Mouse (Mus musculus) limb, embryonic 13.5 days (tissue): ENCODE measurements around the gene Gng3. TPM values are rescaled to one million over a fixed set of nuclear protein-coding genes. Genes with fewer than 3 reads are reported as not detected.

Source experiments
- ATAC-seq: fragments of 200-750 bp; cut with Nextera tagmentation; 2 replicates; pipeline ENCODE4 v1.8.0; 2017; ENCODE audit warnings: low read depth, moderate number of reproducible peaks, moderate TSS enrichment; ENCODE audit not compliant: low FRiP score
- H3K27ac ChIP-seq: fragments of 300-500 bp; sonication (generic); 2 replicates; pipeline ENCODE4 v1.5.1; 2015; ENCODE audit warnings: inconsistent platforms, mild to moderate bottlenecking, moderate library complexity
- H3K27me3 ChIP-seq: fragments of 300-500 bp; sonication (generic); 2 replicates; pipeline ENCODE4 v1.6.1; 2015; ENCODE audit warnings: mild to moderate bottlenecking, inconsistent platforms
- H3K36me3 ChIP-seq: fragments of 300-500 bp; sonication (generic); 2 replicates; pipeline ENCODE4 v1.6.1; 2015; ENCODE audit warnings: inconsistent platforms, mild to moderate bottlenecking, moderate library complexity
- H3K4me1 ChIP-seq: fragments of 300-500 bp; sonication (generic); 2 replicates; pipeline ENCODE4 v1.6.1; 2015; ENCODE audit warnings: inconsistent platforms
- H3K4me2 ChIP-seq: fragments of 300-500 bp; sonication (generic); replicated peaks from 2 replicates; pipeline ENCODE4 v1.6.1; 2015; ENCODE audit warnings: inconsistent platforms, mild to moderate bottlenecking, moderate library complexity
- H3K4me3 ChIP-seq: fragments of 300-500 bp; sonication (generic); 2 replicates; pipeline ENCODE4 v1.5.1; 2015; ENCODE audit warnings: moderate library complexity, mild to moderate bottlenecking, inconsistent platforms
- H3K9ac ChIP-seq: fragments of 300-500 bp; sonication (generic); 2 replicates; pipeline ENCODE4 v1.6.1; 2015; ENCODE audit warnings: mild to moderate bottlenecking, inconsistent platforms
- H3K9me3 ChIP-seq: fragments of 300-500 bp; sonication (generic); 2 replicates; pipeline ENCODE4 v1.6.1; 2016; ENCODE audit warnings: inconsistent platforms
- WGBS: fragments of 180-500 bp; shearing (Covaris S2); methylation state at CpG from one replicate; pipeline ENCODE4 v1.1.7; 2015; 5-methylcytosine and 5-hydroxymethylcytosine counted together
- polyA plus RNA-seq: library from polyadenylated mRNA; unstranded; fragments of >200 nt; fragmentation: Nextera tagmentation; extraction: Ambion mirVana; gene quantifications from 2 replicates; pipeline ENCODE4 v1.2.1, GENCODE M21; 2015

Gene Gng3
- polyA plus RNA-seq, 1 experiment from 2014 or later, result 8.8 TPM

GRCm38 (mm10) chr19:8819596-8820423 lies 19.2 kb downstream of the Gng3 start, which contains the start of gene Hnrnpul2:
Hnrnpul2 (plus strand) TSS chr19:8820010.
- H3K4me3 ChIP-seq, result peak within 1 kb of the TSS; percentile 100
- peak; percentile 96 for ATAC-seq
- peaks cover 48% of the 10 kb centered on the region for H3K4me1 ChIP-seq
- H3K27ac ChIP-seq, result peak within 1 kb of the TSS; percentile 99
- under 1% methylated on average over 83 of the region's 83 CpGs for WGBS
- H3K36me3 ChIP-seq, result peaks cover 42% of the 10 kb centered on the region
- H3K27me3 ChIP-seq, result no peaks in the 10 kb centered on the region
- peak within 1 kb of the TSS; percentile 99 for H3K9ac ChIP-seq
- peak within 1 kb of the TSS; percentile 85 for H3K4me2 ChIP-seq
- no peaks in the 10 kb centered on the region for H3K9me3 ChIP-seq

- Histone ChIP-seq H3K4me1 (peaks cover 48% of the 10 kb centered on the region), H3K27ac (peak within 1 kb of the TSS; percentile 99), H3K36me3 (peaks cover 41% of the 10 kb centered on the region), H3K9ac (peak within 1 kb of the TSS; percentile 99), H3K27me3 (no peaks in the 10 kb centered on the region), H3K4me2 (peak within 1 kb of the TSS; percentile 85), H3K4me3 (peak within 1 kb of the TSS; percentile 100), H3K9me3 (no peaks in the 10 kb centered on the region)
- ATAC-seq, result peak; percentile 93
- WGBS, result under 1% methylated on average over 33 of the region's 33 CpGs
Measured at GRCm38 (mm10) chr19:8818801-8819595, 20.0 kb downstream of the Gng3 start, which contains the start of gene Ttc9c. Ttc9c (minus strand) TSS chr19:8819333.

GRCm38 (mm10) chr19:8818301-8818798 lies 20.6 kb downstream of the Gng3 start:
- Histone ChIP-seq H3K9me3 (no peaks in the 10 kb centered on the region), H3K36me3 (peaks cover 40% of the 10 kb centered on the region), H3K4me1 (peaks cover 48% of the 10 kb centered on the region), H3K4me3 (peak overlapping the region; percentile 100), H3K4me2 (peak overlapping the region; percentile 85), H3K9ac (peak overlapping the region; percentile 86), H3K27ac (peak overlapping the region; percentile 99), H3K27me3 (no peaks in the 10 kb centered on the region)
- WGBS, result 25% methylated on average over 14 of the region's 14 CpGs
- no peak for ATAC-seq

GRCm38 (mm10) chr19:8817001-8817400 lies 22.0 kb downstream of the Gng3 start:
- peaks cover 46% of the 10 kb centered on the region for H3K36me3 ChIP-seq

GRCm38 (mm10) chr19:8815812-8816211 lies 23.2 kb downstream of the Gng3 start:
- Histone ChIP-seq H3K4me2 (no peak overlapping the region), H3K9me3 (no peaks in the 10 kb centered on the region), H3K9ac (no peak overlapping the region), H3K27me3 (no peaks in the 10 kb centered on the region), H3K27ac (no peak overlapping the region), H3K4me1 (peaks cover 28% of the 10 kb centered on the region), H3K36me3 (peaks cover 56% of the 10 kb centered on the region), H3K4me3 (no peak overlapping the region)
- WGBS, result 84% methylated on average over 11 of the region's 11 CpGs
- ATAC-seq, result no peak

More at GRCm38 (mm10) chr19:8817001-8817400, 22.0 kb downstream of the Gng3 start:
- Histone ChIP-seq H3K27ac (no peak overlapping the region), H3K9me3 (no peaks in the 10 kb centered on the region), H3K9ac (peak overlapping the region; percentile 53), H3K4me3 (peak overlapping the region; percentile 16), H3K4me2 (peak overlapping the region; percentile 85), H3K27me3 (no peaks in the 10 kb centered on the region), H3K4me1 (peaks cover 34% of the 10 kb centered on the region)
- WGBS, result 78% methylated on average over 3 of the region's 3 CpGs
- no peak for ATAC-seq

GRCm38 (mm10) chr19:8806810-8807209 lies 32.2 kb downstream of the Gng3 start:
- Histone ChIP-seq H3K4me2 (no peak overlapping the region), H3K36me3 (peaks cover 75% of the 10 kb centered on the region), H3K4me1 (peaks cover 9% of the 10 kb centered on the region), H3K27ac (no peak overlapping the region), H3K27me3 (no peaks in the 10 kb centered on the region), H3K9me3 (no peaks in the 10 kb centered on the region), H3K9ac (no peak overlapping the region), H3K4me3 (no peak overlapping the region)
- ATAC-seq, result no peak
- 97% methylated on average over 5 of the region's 5 CpGs for WGBS

GRCm38 (mm10) chr19:8803879-8804660 lies 34.9 kb downstream of the Gng3 start:
- Histone ChIP-seq H3K4me1 (peaks cover 12% of the 10 kb centered on the region), H3K4me3 (no peak overlapping the region), H3K9me3 (no peaks in the 10 kb centered on the region), H3K27me3 (no peaks in the 10 kb centered on the region), H3K36me3 (peaks cover 54% of the 10 kb centered on the region), H3K27ac (no peak overlapping the region), H3K4me2 (no peak overlapping the region), H3K9ac (no peak overlapping the region)
- no peak for ATAC-seq
- 92% methylated on average over 11 of the region's 11 CpGs for WGBS

GRCm38 (mm10) chr19:8803204-8803780 lies 35.7 kb downstream of the Gng3 start:
- no peak overlapping the region for H3K9ac ChIP-seq
- peaks cover 12% of the 10 kb centered on the region for H3K4me1 ChIP-seq
- peak overlapping the region; percentile 73 for H3K4me2 ChIP-seq
- H3K36me3 ChIP-seq, result peaks cover 48% of the 10 kb centered on the region
- no peaks in the 10 kb centered on the region for H3K9me3 ChIP-seq
- no peaks in the 10 kb centered on the region for H3K27me3 ChIP-seq
- 92% methylated on average over 9 of the region's 9 CpGs for WGBS
- H3K4me3 ChIP-seq, result peak overlapping the region; percentile 56
- no peak for ATAC-seq
- H3K27ac ChIP-seq, result peak overlapping the region; percentile 84; the same call in 1 of the 2 replicates

- Histone ChIP-seq H3K4me2 (peak within 1 kb of the TSS; percentile 73), H3K4me3 (peak within 1 kb of the TSS; percentile 56), H3K27me3 (no peaks in the 10 kb centered on the region), H3K9me3 (no peaks in the 10 kb centered on the region), H3K4me1 (peaks cover 18% of the 10 kb centered on the region), H3K27ac (peak within 1 kb of the TSS; percentile 84), H3K9ac (peak within 1 kb of the TSS; percentile 61), H3K36me3 (peaks cover 37% of the 10 kb centered on the region)
- ATAC-seq, result peak; percentile 97
- under 1% methylated on average over 30 of the region's 30 CpGs for WGBS
Measured at GRCm38 (mm10) chr19:8802130-8802821, 36.7 kb downstream of the Gng3 start, which contains the start of gene Zbtb3. Zbtb3 (plus strand) TSS chr19:8802555.

- H3K27ac ChIP-seq, result no peak overlapping the region
- peaks cover 21% of the 10 kb centered on the region for H3K4me1 ChIP-seq
- peaks cover 33% of the 10 kb centered on the region for H3K36me3 ChIP-seq
- no peaks in the 10 kb centered on the region for H3K27me3 ChIP-seq
- peak overlapping the region; percentile 81 for H3K4me3 ChIP-seq
- H3K9me3 ChIP-seq, result no peaks in the 10 kb centered on the region
- H3K9ac ChIP-seq, result no peak overlapping the region
- ATAC-seq, result no peak
- H3K4me2 ChIP-seq, result peak overlapping the region; percentile 82
Measured at GRCm38 (mm10) chr19:8798947-8799315, 40.1 kb downstream of the Gng3 start.
